Mouse (Mus musculus) intestine, embryonic 16.5 days (tissue): ENCODE measurements around the gene Ncam2. TPM values are rescaled to one million over a fixed set of nuclear protein-coding genes. Genes with fewer than 3 reads are reported as not detected.

Source experiments
- ATAC-seq: fragments of 200-750 bp; cut with Nextera tagmentation; 2 replicates; pipeline ENCODE4 v1.8.0; 2017; ENCODE audit warnings: moderate TSS enrichment, moderate library complexity
- H3K27ac ChIP-seq: fragments of 300-500 bp; sonication (generic); 2 replicates; pipeline ENCODE4 v1.5.1; 2014; ENCODE audit warnings: mild to moderate bottlenecking, low read length
- H3K27me3 ChIP-seq: fragments of 300-500 bp; sonication (generic); replicated peaks from 2 replicates; pipeline ENCODE4 v1.6.1; 2014; ENCODE audit warnings: low read length, control low read depth, mixed read lengths; ENCODE audit not compliant: control insufficient read depth, insufficient read depth
- H3K36me3 ChIP-seq: fragments of 300-500 bp; sonication (generic); 2 replicates; pipeline ENCODE4 v1.6.1; 2014; ENCODE audit warnings: low read length, control low read depth; ENCODE audit not compliant: control insufficient read depth, insufficient read depth
- H3K4me1 ChIP-seq: fragments of 300-500 bp; sonication (generic); 2 replicates; pipeline ENCODE4 v1.6.1; 2014; ENCODE audit warnings: low read length, control low read depth, mixed read lengths; ENCODE audit not compliant: control insufficient read depth, insufficient read depth
- H3K4me2 ChIP-seq: fragments of 300-500 bp; sonication (generic); 2 replicates; pipeline ENCODE4 v1.6.1; 2014; ENCODE audit warnings: low read depth, low read length, control low read depth
- H3K4me3 ChIP-seq: fragments of 300-500 bp; sonication (generic); 2 replicates; pipeline ENCODE4 v1.5.1; 2014; ENCODE audit warnings: mild to moderate bottlenecking, low read length
- H3K9ac ChIP-seq: fragments of 300-500 bp; sonication (generic); 2 replicates; pipeline ENCODE4 v1.6.1; 2014; ENCODE audit warnings: low read depth, low read length
- H3K9me3 ChIP-seq: fragments of 300-500 bp; sonication (generic); 2 replicates; pipeline ENCODE4 v1.6.1; 2016; ENCODE audit warnings: low read length, control low read depth; ENCODE audit not compliant: control insufficient read depth
- WGBS: fragments of 180-500 bp; shearing (Covaris S2); extraction: QIAGEN DNeasy Blood & Tissue Kit; methylation state at CpG from one replicate; pipeline ENCODE4 v1.1.7; 2014; 5-methylcytosine and 5-hydroxymethylcytosine counted together
- polyA plus RNA-seq: library from polyadenylated mRNA; unstranded; fragments of >200 nt; fragmentation: Nextera tagmentation; extraction: Ambion mirVana; gene quantifications from 2 replicates; pipeline ENCODE4 v1.2.1, GENCODE M21; 2015

Gene Ncam2
- polyA plus RNA-seq, 1 experiment from 2014 or later, result 2.3 TPM

- H3K9ac ChIP-seq, result no peak overlapping the region
- no peak overlapping the region for H3K4me2 ChIP-seq
- H3K27ac ChIP-seq, result no peak overlapping the region
- no peaks in the 10 kb centered on the region for H3K36me3 ChIP-seq
- no peak for ATAC-seq
- H3K9me3 ChIP-seq, result no peaks in the 10 kb centered on the region
- H3K4me3 ChIP-seq, result no peak overlapping the region
- H3K27me3 ChIP-seq, result no peaks in the 10 kb centered on the region
- WGBS, result 70% methylated on average over 1 of the region's 1 CpGs
- no peaks in the 10 kb centered on the region for H3K4me1 ChIP-seq
Observed at GRCm38 (mm10) chr16:81673866-81674265, 473.4 kb downstream of the Ncam2 start.

GRCm38 (mm10) chr16:81675546-81675945 is 475.0 kb downstream of the Ncam2 start:
- no peaks in the 10 kb centered on the region for H3K36me3 ChIP-seq
- no peaks in the 10 kb centered on the region for H3K4me1 ChIP-seq
- no peak for ATAC-seq
- no peak overlapping the region for H3K4me3 ChIP-seq
- H3K27ac ChIP-seq, result no peak overlapping the region
- H3K9ac ChIP-seq, result no peak overlapping the region
- H3K9me3 ChIP-seq, result no peaks in the 10 kb centered on the region
- no peak overlapping the region for H3K4me2 ChIP-seq
- no peaks in the 10 kb centered on the region for H3K27me3 ChIP-seq
- 61% methylated on average over 1 of the region's 1 CpGs for WGBS
